Mouse (Mus musculus) liver (tissue): ENCODE results near the gene Ugp2.

Source experiments
- DNase-seq: peaks from one replicate; pipeline ENCODE4 v3.0.0-alpha.2; 2020; ENCODE audit warnings: mixed read lengths

Ugp2 gene

DNA sequence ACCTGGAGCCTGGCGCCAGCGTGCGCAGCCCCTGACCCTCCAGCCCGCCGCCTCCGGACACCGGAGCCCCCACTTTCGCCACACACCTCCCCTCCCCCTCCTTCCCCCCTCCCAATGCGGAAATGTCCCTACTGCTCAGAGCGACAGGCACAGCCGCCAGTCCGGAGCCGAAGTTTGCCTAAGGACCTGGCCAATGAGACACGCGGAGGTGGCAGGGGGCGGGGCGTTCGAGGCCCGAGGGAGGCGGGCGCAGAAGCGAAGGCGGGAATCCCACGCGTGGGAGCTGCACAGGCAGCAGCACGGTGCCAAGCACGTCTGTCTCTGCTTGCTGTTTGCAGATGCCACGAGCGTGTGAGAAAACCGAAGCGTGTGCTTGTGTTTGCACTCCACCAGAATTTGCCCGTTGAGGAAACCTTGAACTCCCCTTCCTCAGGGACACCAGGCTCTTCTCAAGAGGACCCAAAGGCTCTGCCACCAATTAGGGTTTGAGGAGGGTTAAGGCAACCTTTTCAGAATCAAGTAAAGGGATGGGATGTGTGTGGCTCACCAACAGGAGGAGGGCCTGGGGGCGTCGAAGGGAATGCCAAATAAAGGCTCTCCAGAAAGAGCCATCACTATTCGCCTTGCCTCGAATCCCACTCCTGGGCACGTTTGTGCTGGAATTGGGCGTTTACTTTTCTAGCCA is at the start of gene Ugp2:
Gene Ugp2, minus strand, starts transcription at position 80 of the 685 bp plus-strand sequence.
- peak; percentile 96 for DNase-seq

DNA sequence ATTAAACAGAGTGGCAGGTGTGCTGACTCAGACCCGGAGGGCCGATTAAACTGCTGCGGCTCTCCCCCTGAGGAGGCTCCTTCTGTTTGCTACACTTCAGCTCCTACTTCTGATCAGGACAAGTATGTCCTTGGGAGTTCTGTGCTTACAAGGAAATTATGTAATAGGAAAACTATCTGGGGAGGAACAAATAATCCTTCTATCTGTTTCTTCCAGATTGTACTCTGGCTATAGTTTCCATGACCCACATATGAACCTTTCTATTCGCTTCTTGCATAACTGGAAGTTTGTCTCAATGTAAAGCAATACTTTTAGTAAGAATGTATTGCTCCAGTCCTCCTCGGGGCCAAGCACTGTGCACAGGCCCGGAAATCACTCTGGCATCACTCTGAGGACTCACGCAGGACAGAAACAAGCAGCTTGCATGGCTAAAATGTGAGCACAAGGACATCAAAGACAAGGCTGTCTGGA is 43.9 kb upstream of the Ugp2 start:
- DNase-seq: peak; percentile 4

DNA sequence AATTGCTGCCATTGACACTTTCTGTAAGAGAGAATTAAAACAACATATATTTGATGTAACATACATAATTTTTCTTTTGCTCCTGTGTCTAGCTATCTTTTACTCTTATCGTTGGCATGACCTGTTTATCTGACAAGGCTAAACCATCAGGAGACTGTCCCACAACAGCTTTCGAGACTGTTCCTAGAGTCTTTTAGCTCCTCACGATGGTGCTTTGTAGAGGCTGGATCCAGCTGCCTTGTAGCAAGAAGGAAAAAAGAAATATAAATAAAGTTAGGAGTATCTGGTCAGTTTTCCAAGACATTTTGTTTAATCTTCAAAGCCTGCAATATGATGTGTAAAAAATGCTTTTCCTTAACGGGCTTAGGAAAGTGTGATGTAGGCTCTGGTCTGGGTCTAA is 35.7 kb upstream of the Ugp2 start:
- DNase-seq: no peak

DNA sequence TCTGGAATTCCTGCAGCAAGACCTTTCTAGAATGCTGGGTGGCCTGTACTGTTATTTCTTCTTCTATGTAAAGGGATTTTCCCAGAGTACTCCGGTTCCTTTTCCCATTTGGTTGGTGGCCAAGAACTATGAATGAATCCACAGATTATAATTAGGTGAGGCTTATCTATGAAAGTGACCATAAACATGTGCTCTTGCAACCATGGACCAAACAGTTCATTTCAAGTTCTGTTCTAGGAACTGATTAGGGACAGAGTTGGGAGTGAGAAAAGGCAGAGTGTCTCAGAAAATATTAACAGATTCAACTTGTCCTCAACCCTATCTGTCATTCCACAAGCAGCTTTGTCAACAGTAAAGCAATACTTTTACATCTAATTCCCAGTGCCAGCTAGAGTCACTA is 35.1 kb upstream of the Ugp2 start:
- DNase-seq: no peak

DNA sequence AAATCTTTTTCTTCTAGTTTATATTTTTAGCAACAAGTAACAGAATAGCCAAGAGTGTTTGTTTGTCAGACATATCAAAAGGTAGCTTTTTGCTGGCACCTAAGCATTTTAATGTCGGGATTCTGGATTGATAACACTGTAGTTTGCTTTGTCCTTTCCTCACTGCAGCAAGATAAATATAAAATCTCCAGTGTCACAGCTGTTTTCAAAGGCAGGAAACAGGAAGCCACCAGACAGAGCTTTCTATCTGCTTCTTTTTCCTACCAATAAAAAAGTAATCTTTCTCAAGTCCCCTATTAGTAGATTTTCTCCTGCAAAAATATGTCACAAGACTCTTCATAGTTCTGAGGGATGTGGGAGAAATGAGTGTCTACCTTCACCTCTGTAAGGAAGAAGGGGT is 32.9 kb upstream of the Ugp2 start:
- no peak for DNase-seq

DNA sequence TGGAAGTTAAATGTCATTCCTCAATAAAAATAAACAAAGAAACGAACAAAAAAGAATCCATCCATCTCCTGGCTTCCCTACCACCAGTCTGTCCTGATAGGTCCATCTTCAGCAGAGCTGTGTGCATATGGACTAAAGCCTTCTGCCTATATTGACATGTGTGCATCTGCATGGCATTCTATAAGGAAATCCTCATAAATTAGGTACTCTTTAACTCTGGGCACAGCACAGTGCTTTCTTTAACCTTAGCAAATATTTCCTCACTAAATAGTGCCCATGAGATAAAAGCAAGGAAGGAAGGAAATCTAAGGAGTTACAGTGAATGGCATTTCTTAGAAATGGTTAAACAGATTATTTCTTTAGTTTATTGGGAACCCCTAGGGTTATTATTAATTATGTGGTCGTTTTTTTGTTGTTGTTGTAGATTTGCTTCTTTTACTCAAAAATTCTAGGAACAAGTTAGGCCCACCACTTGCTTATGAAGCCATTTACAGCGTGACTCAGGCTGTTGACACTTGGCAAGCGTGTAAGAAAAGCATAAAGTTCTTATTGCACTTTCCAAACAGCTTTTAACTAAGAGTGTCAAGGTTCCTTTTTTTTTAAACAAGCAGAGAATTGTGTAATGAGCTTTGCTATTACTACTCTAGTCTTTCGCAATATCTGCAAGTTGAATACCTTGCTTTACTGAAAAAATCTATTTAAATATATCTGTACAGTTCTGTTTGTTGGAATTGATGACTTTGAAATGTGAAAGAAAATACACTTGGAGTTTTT is 31.7 kb upstream of the Ugp2 start:
- no peak for DNase-seq

DNA sequence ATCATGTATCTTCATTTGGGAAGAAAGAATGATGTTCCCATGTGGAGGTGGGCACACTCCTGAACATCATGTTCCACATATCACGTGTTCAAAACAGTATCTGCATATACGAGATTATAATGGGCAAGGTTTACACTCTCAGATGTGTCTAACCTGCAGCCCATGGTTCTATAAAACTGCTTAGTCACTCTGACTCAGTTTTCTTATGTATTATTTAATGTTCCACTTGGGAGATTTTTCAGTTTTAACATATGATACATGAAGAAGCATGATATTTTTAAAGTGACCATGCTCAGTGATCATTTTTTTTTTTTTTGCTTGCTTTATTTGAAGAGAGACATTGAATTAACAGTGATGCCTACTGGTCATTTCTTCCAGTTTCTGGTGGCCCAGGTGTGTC is 30.2 kb upstream of the Ugp2 start:
- no peak for DNase-seq

DNA sequence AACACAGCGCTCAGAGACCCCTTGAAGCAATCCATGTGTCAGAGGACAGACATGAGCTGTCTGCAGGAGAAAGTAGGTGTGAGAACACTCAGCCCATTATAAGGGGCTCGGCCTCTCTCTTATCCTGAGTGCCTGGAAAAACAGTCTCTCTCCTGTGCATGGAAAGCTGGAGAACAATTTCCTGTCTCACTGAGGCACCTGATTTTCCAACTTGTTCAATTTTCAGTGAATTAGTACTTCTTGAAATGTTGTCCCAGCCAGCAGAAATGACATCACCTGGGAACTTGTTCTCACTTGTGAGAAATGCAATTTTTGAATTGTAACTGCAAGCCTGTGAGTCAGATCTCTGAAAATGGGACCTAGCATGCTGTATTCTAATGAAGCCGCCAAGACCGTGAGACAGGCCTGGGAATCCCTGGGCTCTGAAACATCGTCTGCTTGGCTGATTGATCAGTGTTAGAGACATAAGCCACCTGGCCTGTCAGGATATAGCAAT is 28.2 kb upstream of the Ugp2 start:
- no peak for DNase-seq

DNA sequence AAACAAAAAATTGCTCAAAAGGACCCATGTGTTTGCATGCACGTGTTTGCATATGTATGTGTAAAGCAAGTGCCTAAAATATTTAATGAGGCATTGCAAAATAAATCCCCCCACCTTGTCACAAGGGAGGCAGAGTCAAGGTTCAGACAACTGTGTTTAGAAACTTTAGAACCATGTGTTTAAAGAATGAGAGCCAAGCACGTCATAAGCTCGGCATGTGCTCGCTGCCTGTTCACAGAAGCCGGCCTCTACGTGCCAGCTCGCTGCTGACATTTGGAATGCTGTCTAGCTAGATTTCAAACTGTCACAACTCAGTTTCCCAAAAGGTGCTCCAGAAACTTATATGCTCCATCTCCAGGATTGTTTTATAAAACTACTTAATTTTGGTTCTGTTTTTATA is 27.5 kb upstream of the Ugp2 start:
- no peak for DNase-seq

DNA sequence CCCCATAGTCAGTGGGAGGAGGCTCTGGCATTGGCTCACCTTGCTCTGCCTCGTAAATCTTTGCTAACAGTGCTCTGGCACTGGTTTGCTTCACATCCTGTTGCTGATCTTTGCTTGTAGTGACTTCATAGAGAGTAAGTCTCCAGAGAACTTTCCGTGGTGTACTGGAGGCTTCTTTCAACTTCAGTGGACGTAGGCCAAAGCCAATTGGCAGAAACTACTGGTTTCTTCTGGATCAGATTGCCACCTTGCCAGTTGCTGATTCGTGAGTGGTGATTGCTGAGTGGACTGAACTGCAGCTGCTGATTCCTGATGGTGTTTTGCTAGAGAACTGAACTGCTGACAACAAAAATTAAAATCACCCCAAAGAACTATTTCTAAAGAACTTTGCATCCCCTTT is 15.8 kb upstream of the Ugp2 start:
- no peak for DNase-seq

DNA sequence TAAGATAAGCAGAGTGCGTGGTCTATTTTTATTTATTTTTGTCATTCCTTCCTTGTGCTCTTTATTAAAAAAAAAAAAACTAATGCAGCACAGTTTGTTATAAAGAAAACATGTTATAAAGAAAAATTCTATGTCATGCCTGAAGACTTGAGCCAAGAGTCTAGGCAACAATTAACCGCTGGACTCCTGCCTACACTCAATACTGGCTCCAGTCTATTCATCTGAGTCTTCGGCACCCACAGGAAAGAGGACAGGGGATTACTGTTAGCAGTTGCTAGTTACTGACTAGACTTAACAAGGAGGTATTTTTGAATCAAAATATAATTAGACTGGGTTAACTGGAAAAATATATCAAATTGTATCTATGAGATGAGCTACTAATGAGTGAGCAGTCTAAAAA is 3.1 kb upstream of the Ugp2 start:
- DNase-seq: no peak

DNA sequence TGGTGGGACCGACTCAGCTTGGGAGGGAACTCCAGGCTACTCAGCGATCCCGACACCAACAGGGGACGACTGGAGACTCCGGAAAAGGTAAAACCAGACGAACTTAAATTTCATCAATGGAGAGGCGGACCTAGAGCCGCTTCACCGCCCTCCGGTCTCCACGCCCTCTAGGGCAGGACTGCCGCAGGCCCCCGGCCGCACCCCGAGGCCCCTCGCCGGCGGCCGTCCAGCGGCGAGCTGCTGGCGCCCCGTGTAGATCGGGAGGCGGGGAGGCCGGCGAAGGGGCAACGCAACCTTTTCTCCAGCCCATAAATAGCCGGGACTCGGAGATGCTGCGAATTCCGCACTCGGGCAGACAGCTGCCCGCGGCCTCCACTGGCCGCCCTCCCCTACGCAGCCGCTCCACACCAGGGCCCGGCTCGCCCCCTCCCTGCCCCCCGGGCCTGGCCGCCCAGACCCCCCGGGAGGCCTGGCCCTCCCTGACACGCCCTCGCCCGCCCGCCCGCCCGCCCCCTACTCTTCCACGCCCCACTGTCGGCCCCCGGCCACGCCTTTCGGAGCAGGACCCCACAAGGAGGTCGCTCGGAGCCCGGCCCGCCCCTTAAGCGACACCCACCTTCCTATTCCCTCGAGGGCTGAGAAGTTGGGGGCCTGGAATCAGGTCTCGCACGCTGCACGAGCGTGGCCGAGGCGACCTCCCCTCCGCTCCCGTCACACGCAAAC is 441 bp downstream of the Ugp2 start:
- peak; percentile 83 for DNase-seq

DNA sequence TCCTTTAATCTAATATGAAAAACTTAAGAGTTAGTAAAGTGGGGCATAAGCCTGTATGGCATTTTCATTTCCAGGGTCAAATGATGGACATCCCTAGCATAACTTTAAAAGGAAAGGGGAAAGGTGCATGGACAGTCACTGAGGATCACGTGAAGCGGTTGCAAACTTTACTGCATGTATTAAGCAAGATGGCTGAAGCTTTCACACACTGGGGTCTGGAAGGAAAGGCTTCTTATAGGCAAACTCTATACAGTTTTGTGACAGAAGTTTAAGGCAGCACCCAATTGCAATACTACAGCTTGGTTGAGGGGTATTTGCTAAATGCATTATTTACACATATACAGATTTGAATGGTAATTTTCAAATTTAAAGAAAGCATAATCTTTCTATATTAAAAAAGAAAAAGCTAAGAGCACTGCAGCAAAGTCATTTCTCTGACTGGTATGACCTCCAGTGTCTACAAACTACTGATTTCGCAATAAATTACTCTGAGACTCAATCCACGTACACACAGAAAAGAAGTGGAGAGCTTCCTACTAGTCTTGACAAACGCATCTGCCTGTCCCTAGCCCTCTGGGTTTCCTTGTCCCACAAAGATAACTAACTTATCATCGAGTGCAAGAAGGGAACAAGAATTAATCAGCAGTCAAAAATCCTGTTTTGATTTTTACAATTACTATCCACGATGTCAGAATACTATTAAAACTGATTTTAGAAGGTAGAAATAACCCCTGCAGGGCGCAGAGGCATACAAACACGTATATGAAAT is 1.6 kb downstream of the Ugp2 start:
- no peak for DNase-seq

DNA sequence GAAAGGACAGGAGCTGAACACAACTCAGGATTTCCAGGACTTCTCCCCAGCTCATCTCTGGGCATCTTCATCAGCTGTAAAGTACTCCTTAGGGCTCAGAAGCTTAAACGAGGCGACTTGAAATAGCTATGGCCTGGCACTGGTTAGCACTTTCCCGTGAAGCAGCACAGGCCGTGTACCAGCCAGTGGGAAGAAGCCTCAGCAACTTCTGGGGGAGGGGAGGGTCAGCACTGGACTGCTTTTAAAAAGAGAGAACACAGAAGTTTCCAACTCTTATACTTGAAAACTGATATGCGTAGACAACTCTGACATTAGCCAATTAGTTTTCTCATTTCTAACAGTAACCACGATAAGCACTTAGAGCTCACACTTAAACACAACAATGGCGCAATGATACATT is 2.5 kb downstream of the Ugp2 start:
- DNase-seq: no peak

DNA sequence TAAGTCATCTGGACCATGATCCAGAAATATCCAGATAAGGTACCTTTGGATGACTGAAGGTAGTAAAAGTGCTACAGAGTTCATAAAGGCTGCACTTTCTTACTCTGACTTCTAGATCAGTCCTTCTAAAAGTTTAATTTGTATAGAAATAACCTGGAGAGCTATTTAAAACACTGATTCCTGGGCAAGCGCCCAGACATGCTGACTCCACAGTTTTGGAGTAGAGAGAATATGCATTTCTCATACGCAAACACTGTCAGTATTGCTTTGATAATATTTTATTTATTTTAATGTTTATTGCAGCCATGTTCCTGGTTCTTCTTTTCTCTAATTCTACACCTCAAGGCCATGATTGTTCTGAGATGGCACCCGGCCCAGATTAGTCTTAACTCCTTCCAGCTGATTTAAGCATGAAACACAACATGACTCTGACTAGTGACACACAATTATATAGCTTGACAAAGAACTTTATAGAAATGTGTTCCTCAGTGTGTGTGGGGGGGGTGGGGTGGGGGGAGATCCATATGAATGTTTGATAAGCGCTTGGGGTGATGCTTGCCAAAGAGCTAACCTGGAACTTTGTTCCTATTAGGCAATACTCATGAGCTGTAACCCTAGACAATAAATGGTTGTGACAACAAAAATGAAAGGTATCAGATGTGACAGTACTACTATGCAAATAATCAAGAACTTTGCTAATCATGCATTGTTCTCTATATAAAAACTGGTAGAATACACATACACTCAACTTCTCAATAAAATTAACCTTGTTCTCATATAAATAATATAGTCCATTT is 7.7 kb downstream of the Ugp2 start:
- DNase-seq: no peak

DNA sequence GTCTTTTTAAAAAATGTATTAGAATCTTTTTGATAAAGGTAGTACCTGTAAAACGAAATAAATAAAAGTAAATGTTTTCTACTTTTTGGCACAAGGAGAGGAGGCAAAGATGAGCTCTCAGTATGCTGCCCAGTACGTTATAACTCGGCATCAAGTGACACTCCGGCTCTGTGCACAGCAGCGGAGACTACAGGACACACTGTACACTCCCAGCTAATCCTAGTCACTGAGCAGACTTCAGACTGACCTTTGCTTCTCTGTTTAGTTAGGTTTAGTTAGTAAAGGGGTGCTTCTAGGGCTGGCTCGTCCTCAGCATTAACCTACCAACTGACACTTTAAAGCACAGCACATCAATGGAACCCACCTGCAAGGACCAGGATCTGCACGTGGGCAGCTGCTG is 19.7 kb downstream of the Ugp2 start:
- DNase-seq: no peak

DNA sequence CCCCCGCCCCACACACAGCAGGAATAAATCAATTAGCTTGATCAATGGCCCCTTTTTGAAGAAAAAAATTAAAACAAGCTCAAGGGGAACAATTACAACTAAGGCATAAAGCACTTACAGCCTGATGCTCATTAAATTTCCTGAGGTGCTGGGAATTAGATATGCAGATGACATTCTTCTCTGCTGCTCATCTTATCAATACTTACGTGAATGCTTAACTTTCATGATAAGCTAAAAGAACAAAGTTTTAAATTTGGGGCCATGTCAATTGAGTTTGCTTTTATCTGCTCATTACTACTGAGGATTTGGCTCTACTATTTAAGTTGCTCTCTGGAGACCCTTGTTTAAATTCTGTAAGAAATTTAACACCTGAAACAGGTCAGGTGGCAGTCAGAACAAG is 22.1 kb downstream of the Ugp2 start:
- no peak for DNase-seq

DNA sequence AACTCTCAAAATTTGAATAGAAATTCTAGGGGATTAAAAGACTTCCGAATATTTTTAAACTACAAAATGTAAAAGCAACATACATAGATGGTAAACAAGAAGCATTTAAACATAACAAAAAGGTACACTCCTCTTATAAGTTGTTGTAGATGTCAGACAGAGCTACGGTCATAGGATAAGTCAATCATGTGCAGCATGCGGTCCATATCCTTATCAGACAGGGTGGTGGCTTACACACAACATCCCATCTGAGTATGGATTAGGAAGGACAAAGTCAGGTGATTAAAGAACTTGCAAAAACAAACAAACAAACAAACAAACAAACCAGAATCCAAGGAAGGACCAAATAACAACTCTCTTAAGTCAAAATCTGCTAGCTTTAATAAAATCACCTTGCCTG is 25.0 kb downstream of the Ugp2 start:
- DNase-seq: no peak

DNA sequence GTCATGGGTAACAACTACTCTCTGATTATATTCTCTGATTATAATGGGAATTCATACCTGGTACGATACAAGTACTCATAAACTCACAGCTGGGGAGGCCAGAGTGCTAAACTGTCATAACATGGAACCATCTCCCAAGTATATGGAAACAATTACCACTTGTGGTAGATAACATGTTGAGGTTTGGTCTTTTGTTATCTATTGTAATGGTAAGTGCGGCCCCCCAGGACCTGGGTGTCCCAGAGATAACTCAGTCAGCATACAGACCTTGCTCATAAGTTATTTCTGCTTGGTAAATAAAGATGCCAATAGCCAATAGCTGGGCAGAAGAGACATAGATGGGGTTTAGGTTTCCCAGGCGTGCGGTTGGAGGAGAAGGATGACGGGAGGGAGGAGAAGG is 27.5 kb downstream of the Ugp2 start:
- DNase-seq: peak; percentile 19

DNA sequence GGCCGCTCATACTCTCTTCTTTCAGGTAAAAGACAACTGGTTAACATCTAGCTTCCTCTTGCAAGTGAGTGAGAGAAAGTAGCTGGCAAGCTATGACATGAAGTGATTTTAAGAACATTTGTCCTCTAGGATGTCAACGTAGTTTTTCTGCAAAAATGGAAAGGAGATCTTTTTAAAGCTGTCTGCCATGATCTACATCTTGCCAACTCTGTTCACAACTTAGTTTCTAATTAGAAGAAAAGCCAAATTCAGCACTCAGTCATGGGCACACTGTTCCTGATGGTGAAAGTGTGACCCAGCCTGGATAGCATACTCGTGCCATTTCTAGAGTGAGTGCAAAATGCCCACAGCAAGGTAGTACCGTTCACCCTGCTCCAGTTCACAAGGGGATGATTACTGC is 31.9 kb downstream of the Ugp2 start:
- no peak for DNase-seq

DNA sequence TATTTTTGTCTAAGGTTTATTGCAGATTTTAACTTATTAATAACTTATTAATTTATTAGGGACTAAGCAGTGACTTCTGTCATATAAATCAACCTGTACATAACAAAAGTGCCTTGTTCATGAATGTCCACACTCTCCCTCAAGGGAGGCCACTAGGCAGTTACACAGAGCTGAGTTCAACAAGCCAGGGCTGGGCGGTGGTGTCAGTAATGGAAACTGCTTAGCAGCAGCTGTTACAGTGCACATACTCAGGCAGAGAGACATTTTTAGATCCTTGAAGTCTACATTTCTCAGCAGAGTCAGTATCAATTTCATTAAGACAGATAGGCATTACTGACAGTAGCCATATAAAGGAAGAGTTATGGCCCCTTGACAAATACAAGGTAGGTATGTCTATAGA is 33.1 kb downstream of the Ugp2 start:
- no peak for DNase-seq

DNA sequence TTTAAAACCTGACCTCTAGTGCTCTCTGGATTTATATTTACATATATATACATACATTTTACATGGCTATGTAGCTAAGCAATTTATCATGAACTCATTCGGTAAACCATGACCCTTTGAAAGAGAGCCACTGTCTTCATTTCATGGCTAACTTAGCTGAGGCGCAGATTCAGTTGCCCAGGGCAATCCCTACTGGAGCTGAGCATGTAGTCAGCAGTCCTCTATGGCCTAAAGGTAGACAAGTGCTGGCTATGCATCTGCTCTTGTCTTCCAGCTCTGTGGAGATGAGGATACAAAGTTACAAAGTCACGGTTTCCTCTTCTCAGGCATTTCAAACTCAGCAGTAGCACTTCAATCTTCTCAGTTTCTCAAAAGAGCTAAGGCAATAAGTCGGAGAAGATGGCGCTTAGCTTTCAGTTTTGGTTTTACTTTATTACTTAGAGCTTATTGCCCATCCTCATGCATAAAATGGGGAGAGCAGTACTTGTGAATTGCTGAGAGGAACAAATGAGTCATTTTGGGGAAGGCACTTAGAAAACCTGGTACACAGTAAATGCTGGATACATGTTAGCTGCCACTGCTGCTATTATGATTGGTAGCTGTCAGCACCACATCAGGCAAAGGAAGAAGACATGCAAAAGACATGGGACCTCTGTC is 38.2 kb downstream of the Ugp2 start:
- no peak for DNase-seq
